Mouse (Mus musculus): ENCODE measurements around the gene Trim50. TPM values are rescaled to one million over a fixed set of nuclear protein-coding genes. Genes with fewer than 3 reads are reported as not detected.

Gene Trim50
- polyA plus RNA-seq, 1 experiment from 2014 or later = not detected

- peak within 1 kb of the TSS; percentile 88 for H3K27ac ChIP-seq
- H3K27me3 ChIP-seq (replicated peaks) = peaks cover 14% of the 10 kb centered on the region; the same call in 1 of the 2 replicates
- peak within 1 kb of the TSS; percentile 88 for H3K9ac ChIP-seq
- peak within 1 kb of the TSS; percentile 92 for H3K4me2 ChIP-seq
- H3K4me3 ChIP-seq = peak within 1 kb of the TSS; percentile 87
- H3K36me3 ChIP-seq = peaks cover 39% of the 10 kb centered on the region
- peaks cover 25% of the 10 kb centered on the region for H3K4me1 ChIP-seq
- ATAC-seq = peak; percentile 80
- no peaks in the 10 kb centered on the region for H3K9me3 ChIP-seq (replicated peaks)
- WGBS (ENCODE audit: insufficient replicate concordance) = under 1% methylated on average over 58 of the region's 64 CpGs
Observed at GRCm38 (mm10) chr5:135369787-135370654, 16.9 kb downstream of the Trim50 start, which contains the start of gene Nsun5. Gene Nsun5 (plus strand): TSS chr5:135369953.

GRCm38 (mm10) chr5:135371195-135371594 is 18.1 kb downstream of the Trim50 start:
- WGBS (ENCODE audit: insufficient replicate concordance) = 85% methylated on average over 13 of the region's 13 CpGs

GRCm38 (mm10) chr5:135373601-135374000 is 20.5 kb downstream of the Trim50 start:
- Histone ChIP-seq H3K4me3 (no peak overlapping the region), H3K4me2 (no peak overlapping the region), H3K4me1 (peaks cover 23% of the 10 kb centered on the region), H3K36me3 (peaks cover 74% of the 10 kb centered on the region), H3K9me3 (replicated peaks) (no peaks in the 10 kb centered on the region), H3K27ac (no peak overlapping the region), H3K9ac (no peak overlapping the region), H3K27me3 (replicated peaks) (no peaks in the 10 kb centered on the region)
- no peak for ATAC-seq
- 83% methylated on average over 5 of the region's 5 CpGs for WGBS (ENCODE audit: insufficient replicate concordance)

More at GRCm38 (mm10) chr5:135371195-135371594, 18.1 kb downstream of the Trim50 start:
- Histone ChIP-seq H3K9me3 (replicated peaks) (no peaks in the 10 kb centered on the region), H3K27ac (no peak overlapping the region), H3K9ac (0 out of 2 replicates have a peak overlapping the region, but pooled peaks have one; percentile 88), H3K4me3 (no peak overlapping the region), H3K27me3 (replicated peaks) (peaks cover 11% of the 10 kb centered on the region; the same call in 1 of the 2 replicates), H3K4me2 (peak overlapping the region; percentile 92; the same call in 1 of the 2 replicates), H3K36me3 (peaks cover 50% of the 10 kb centered on the region), H3K4me1 (peaks cover 25% of the 10 kb centered on the region)
- no peak for ATAC-seq

- H3K4me1 ChIP-seq = peaks cover 13% of the 10 kb centered on the region
- no peak overlapping the region for H3K4me2 ChIP-seq
- no peaks in the 10 kb centered on the region for H3K9me3 ChIP-seq (replicated peaks)
- no peak overlapping the region for H3K9ac ChIP-seq
- no peak overlapping the region for H3K4me3 ChIP-seq
- WGBS (ENCODE audit: insufficient replicate concordance) = 81% methylated on average over 8 of the region's 8 CpGs
- H3K27ac ChIP-seq = no peak overlapping the region
- no peak for ATAC-seq
- H3K36me3 ChIP-seq = peaks cover 90% of the 10 kb centered on the region
- no peaks in the 10 kb centered on the region for H3K27me3 ChIP-seq (replicated peaks)
Observed at GRCm38 (mm10) chr5:135375167-135375566, 22.1 kb downstream of the Trim50 start.

GRCm38 (mm10) chr5:135376341-135376740 is 23.2 kb downstream of the Trim50 start:
- Histone ChIP-seq H3K27ac (no peak overlapping the region), H3K4me2 (no peak overlapping the region), H3K9ac (no peak overlapping the region), H3K4me3 (no peak overlapping the region), H3K36me3 (peaks cover 98% of the 10 kb centered on the region), H3K27me3 (replicated peaks) (no peaks in the 10 kb centered on the region), H3K4me1 (peaks cover 1% of the 10 kb centered on the region; the same call in 1 of the 2 replicates), H3K9me3 (replicated peaks) (no peaks in the 10 kb centered on the region)
- 57% methylated on average over 2 of the region's 2 CpGs for WGBS (ENCODE audit: insufficient replicate concordance)
- no peak for ATAC-seq

- Histone ChIP-seq H3K4me1 (no peaks in the 10 kb centered on the region), H3K27ac (no peak overlapping the region), H3K36me3 (peaks cover 100% of the 10 kb centered on the region), H3K9ac (no peak overlapping the region), H3K4me3 (no peak overlapping the region), H3K27me3 (replicated peaks) (no peaks in the 10 kb centered on the region), H3K9me3 (replicated peaks) (no peaks in the 10 kb centered on the region), H3K4me2 (no peak overlapping the region)
- no peak for ATAC-seq
- 90% methylated on average over 4 of the region's 4 CpGs for WGBS (ENCODE audit: insufficient replicate concordance)
Observed at GRCm38 (mm10) chr5:135380681-135381080, 27.6 kb downstream of the Trim50 start.

- Histone ChIP-seq H3K4me1 (no peaks in the 10 kb centered on the region), H3K9ac (no peak overlapping the region), H3K27ac (no peak overlapping the region), H3K27me3 (replicated peaks) (no peaks in the 10 kb centered on the region), H3K4me3 (no peak overlapping the region), H3K9me3 (replicated peaks) (no peaks in the 10 kb centered on the region), H3K4me2 (no peak overlapping the region), H3K36me3 (peaks cover 98% of the 10 kb centered on the region)
- no peak for ATAC-seq
- whole genome bisulfite sequencing (ENCODE audit: insufficient replicate concordance) = 85% methylated on average over 10 of the region's 10 CpGs
Observed at GRCm38 (mm10) chr5:135381356-135381925, 28.3 kb downstream of the Trim50 start.

GRCm38 (mm10) chr5:135382746-135383145 is 29.7 kb downstream of the Trim50 start:
- Histone ChIP-seq H3K9me3 (replicated peaks) (no peaks in the 10 kb centered on the region), H3K36me3 (peaks cover 98% of the 10 kb centered on the region), H3K27me3 (replicated peaks) (no peaks in the 10 kb centered on the region), H3K9ac (no peak overlapping the region), H3K4me1 (no peaks in the 10 kb centered on the region), H3K4me2 (no peak overlapping the region), H3K4me3 (no peak overlapping the region), H3K27ac (no peak overlapping the region)
- ATAC-seq = peak; percentile 41; the same call in 1 of the 2 replicates
- 81% methylated on average over 7 of the region's 7 CpGs for WGBS (ENCODE audit: insufficient replicate concordance)

GRCm38 (mm10) chr5:135383771-135384170 is 30.7 kb downstream of the Trim50 start:
- H3K9ac ChIP-seq = no peak overlapping the region
- H3K4me3 ChIP-seq = no peak overlapping the region
- no peak for ATAC-seq
- no peak overlapping the region for H3K27ac ChIP-seq
- H3K36me3 ChIP-seq = peaks cover 98% of the 10 kb centered on the region
- H3K9me3 ChIP-seq (replicated peaks) = no peaks in the 10 kb centered on the region
- no peak overlapping the region for H3K4me2 ChIP-seq
- 83% methylated on average over 10 of the region's 10 CpGs for whole genome bisulfite sequencing (ENCODE audit: insufficient replicate concordance)
- no peaks in the 10 kb centered on the region for H3K27me3 ChIP-seq (replicated peaks)
- no peaks in the 10 kb centered on the region for H3K4me1 ChIP-seq

GRCm38 (mm10) chr5:135394004-135394823 is 41.1 kb downstream of the Trim50 start, which contains the start of gene Pom121:
Gene Pom121 (minus strand): TSS chr5:135394546.
- Histone ChIP-seq H3K27me3 (replicated peaks) (peaks cover 2% of the 10 kb centered on the region; the same call in 1 of the 2 replicates), H3K9ac (peak within 1 kb of the TSS; percentile 98), H3K4me2 (peak within 1 kb of the TSS; percentile 81), H3K9me3 (replicated peaks) (no peaks in the 10 kb centered on the region), H3K36me3 (peaks cover 32% of the 10 kb centered on the region), H3K4me3 (peak within 1 kb of the TSS; percentile 94), H3K4me1 (peaks cover 30% of the 10 kb centered on the region), H3K27ac (peak within 1 kb of the TSS; percentile 93)
- peak; percentile 85 for ATAC-seq
- under 1% methylated on average over 84 of the region's 110 CpGs for WGBS (ENCODE audit: insufficient replicate concordance)

GRCm38 (mm10) chr5:135395826-135396225 is 42.7 kb downstream of the Trim50 start:
- H3K9ac ChIP-seq = no peak overlapping the region
- 0 out of 2 replicates have a peak overlapping the region, but pooled peaks have one; percentile 81 for H3K4me2 ChIP-seq
- H3K27me3 ChIP-seq (replicated peaks) = peaks cover 8% of the 10 kb centered on the region; the same call in 1 of the 2 replicates
- 38% methylated on average over 5 of the region's 5 CpGs for WGBS (ENCODE audit: insufficient replicate concordance)
- H3K4me3 ChIP-seq = no peak overlapping the region
- 0 out of 2 replicates have a peak, but pooled peaks have one; percentile 29 for ATAC-seq
- no peak overlapping the region for H3K27ac ChIP-seq
- no peaks in the 10 kb centered on the region for H3K9me3 ChIP-seq (replicated peaks)
- H3K36me3 ChIP-seq = peaks cover 15% of the 10 kb centered on the region
- H3K4me1 ChIP-seq = peaks cover 30% of the 10 kb centered on the region
